Mouse (Mus musculus) lung, postnatal 25 days (tissue): Measurements from ENCODE around the gene Chrna3.
A peak's percentile ranks its signal among the peaks of the same experiment; 100 is the strongest.

Experiments used
- DNase-seq: peaks from one replicate; pipeline ENCODE4 v3.0.0; 2022; ENCODE audit warnings: low spot score

The Chrna3 gene

GRCm38 (mm10) chr9:54995645-54996044 is 30.7 kb downstream of the Chrna3 start:
- no peak for DNase-seq

GRCm38 (mm10) chr9:54994381-54994780 is 32.0 kb downstream of the Chrna3 start:
- no peak for DNase-seq

- DNase-seq, result no peak
Observed at GRCm38 (mm10) chr9:54990362-54990761, 36.0 kb downstream of the Chrna3 start.

- no peak for DNase-seq
Observed at GRCm38 (mm10) chr9:54982401-54982800, 44.0 kb downstream of the Chrna3 start.

GRCm38 (mm10) chr9:54981291-54982191 is 44.8 kb downstream of the Chrna3 start:
- peak; percentile 3 for DNase-seq

GRCm38 (mm10) chr9:54980674-54981073 is 45.7 kb downstream of the Chrna3 start, which contains the start of gene Chrna5:
Gene Chrna5 (plus strand): TSS chr9:54980880.
- DNase-seq, result no peak

- no peak for DNase-seq
Observed at GRCm38 (mm10) chr9:54969972-54970637, 56.3 kb downstream of the Chrna3 start.

- DNase-seq, result no peak
Observed at GRCm38 (mm10) chr9:54963669-54964068, 62.7 kb downstream of the Chrna3 start.

GRCm38 (mm10) chr9:54961059-54961458 is 65.3 kb downstream of the Chrna3 start:
- DNase-seq, result no peak
